8 mouse cellular contexts compared by ENCODE assay signal in genomic region chr2:144369511-144369910, GRCm38 (mm10). TPM values are rescaled to one million over a fixed set of nuclear protein-coding genes. Genes with fewer than 3 reads are reported as not detected.
DNase-seq lines count a peak whose midpoint lies in the region; ATAC-seq and TF ChIP-seq lines count a peak whose summit lies in the region.

No protein-coding gene starts in this region.

- peak overlapping the region; percentile 81 for H3K4me3 ChIP-seq in lung, adult 2 months (replicated peaks; ENCODE audit: extremely low read depth, low read depth, low read length)
- peak overlapping the region; percentile 85 for H3K4me3 ChIP-seq in embryonic facial prominence, embryonic 11.5 days (ENCODE audit: low read depth, low read length)
- H3K4me3 ChIP-seq in intestine, embryonic 14.5 days (ENCODE audit: low read depth, low read length), result peak overlapping the region; percentile 92
- H3K4me3 ChIP-seq in midbrain, embryonic 12.5 days, result peak overlapping the region; percentile 77

- peaks cover 5% of the 10 kb centered on the region; the same call in 1 of the 2 replicates for H3K36me3 ChIP-seq in embryonic facial prominence, embryonic 11.5 days (replicated peaks; ENCODE audit: control insufficient read depth, insufficient read depth, low read depth, low read length)
- peaks cover 16% of the 10 kb centered on the region for H3K36me3 ChIP-seq in intestine, embryonic 14.5 days (ENCODE audit: control insufficient read depth, insufficient read depth, low read length)
- peaks cover 16% of the 10 kb centered on the region for H3K36me3 ChIP-seq in midbrain, embryonic 12.5 days

- peak overlapping the region; percentile 89; the same call in 1 of the 2 replicates for H3K27ac ChIP-seq in embryonic facial prominence, embryonic 11.5 days (replicated peaks; ENCODE audit: low read depth, low read length)
- H3K27ac ChIP-seq in intestine, embryonic 14.5 days (ENCODE audit: low read depth), result peak overlapping the region; percentile 95
- H3K27ac ChIP-seq in midbrain, embryonic 12.5 days (replicated peaks), result peak overlapping the region; percentile 96

- TF ChIP-seq CTCF in lung, adult 2 months (IDR thresholded peaks at IDR 0.05; ENCODE audit: insufficient read depth, low read length), result no peak

- H3K27me3 ChIP-seq in embryonic facial prominence, embryonic 11.5 days (ENCODE audit: control insufficient read depth, insufficient read depth, low read length), result no peaks in the 10 kb centered on the region
- no peaks in the 10 kb centered on the region for H3K27me3 ChIP-seq in intestine, embryonic 14.5 days (replicated peaks; ENCODE audit: control insufficient read depth, insufficient read depth, low read length)
- no peaks in the 10 kb centered on the region for H3K27me3 ChIP-seq in midbrain, embryonic 12.5 days

- DNase-seq in lung, adult 2 months, result peak; percentile 6
- no peak for DNase-seq in lung, postnatal 14 days
- DNase-seq in embryonic facial prominence, embryonic 11.5 days (ENCODE audit: low spot score), result no peak
- DNase-seq in intestine, embryonic 14.5 days (ENCODE audit: low spot score), result no peak
- DNase-seq in spleen, adult 12 weeks (ENCODE audit: low spot score), result no peak
- no peak for DNase-seq in adrenal gland, postnatal 25 days
- no peak for DNase-seq in layer of hippocampus, adult 18-20 months (ENCODE audit: low spot score in 2 of 2)

- no peak for TF ChIP-seq POLR2A in lung, adult 2 months (IDR thresholded peaks at IDR 0.05; ENCODE audit: borderline replicate concordance, extremely low read depth, low read depth, low read length)

- H3K9me3 ChIP-seq in embryonic facial prominence, embryonic 11.5 days (replicated peaks; ENCODE audit: control insufficient read depth, low read length), result no peaks in the 10 kb centered on the region
- no peaks in the 10 kb centered on the region for H3K9me3 ChIP-seq in intestine, embryonic 14.5 days (ENCODE audit: control insufficient read depth, low read length)
- no peaks in the 10 kb centered on the region for H3K9me3 ChIP-seq in midbrain, embryonic 12.5 days

- peak overlapping the region; percentile 48 for H3K4me2 ChIP-seq in embryonic facial prominence, embryonic 11.5 days (ENCODE audit: low read depth, low read length)
- H3K4me2 ChIP-seq in intestine, embryonic 14.5 days (ENCODE audit: low read length), result peak overlapping the region; percentile 76
- H3K4me2 ChIP-seq in midbrain, embryonic 12.5 days (replicated peaks), result peak overlapping the region; percentile 72

- H3K9ac ChIP-seq in embryonic facial prominence, embryonic 11.5 days (replicated peaks; ENCODE audit: low read length), result peak overlapping the region; percentile 91
- H3K9ac ChIP-seq in intestine, embryonic 14.5 days (ENCODE audit: low read length), result peak overlapping the region; percentile 88
- H3K9ac ChIP-seq in midbrain, embryonic 12.5 days (replicated peaks), result peak overlapping the region; percentile 86

- WGBS in lung, adult 2 months, result 2% methylated on average over 12 of the region's 12 CpGs
- WGBS in embryonic facial prominence, embryonic 11.5 days, result 3% methylated on average over 12 of the region's 12 CpGs
- 1% methylated on average over 12 of the region's 12 CpGs for WGBS in intestine, embryonic 14.5 days
- WGBS in midbrain, embryonic 12.5 days, result 2% methylated on average over 12 of the region's 12 CpGs

- H3K4me1 ChIP-seq in lung, adult 2 months (ENCODE audit: control insufficient read depth, insufficient read depth, low read length), result peaks cover 9% of the 10 kb centered on the region
- H3K4me1 ChIP-seq in embryonic facial prominence, embryonic 11.5 days (ENCODE audit: control insufficient read depth, insufficient read depth, low read length), result no peaks in the 10 kb centered on the region
- H3K4me1 ChIP-seq in intestine, embryonic 14.5 days (replicated peaks; ENCODE audit: control insufficient read depth, insufficient read depth, low read length), result peaks cover 3% of the 10 kb centered on the region; the same call in 1 of the 2 replicates
- peaks cover 7% of the 10 kb centered on the region for H3K4me1 ChIP-seq in midbrain, embryonic 12.5 days

- no peak for ATAC-seq in embryonic facial prominence, embryonic 11.5 days (replicated peaks; ENCODE audit: insufficient number of reproducible peaks, low FRiP score, low TSS enrichment, low read depth)
- ATAC-seq in intestine, embryonic 14.5 days (replicated peaks; ENCODE audit: low FRiP score, low TSS enrichment, low read depth), result no peak
- ATAC-seq in midbrain, embryonic 12.5 days (ENCODE audit: low FRiP score, low read depth), result no peak

RNA-seq across cellular contexts. Expression of gene Pet117, which starts 0.7 kb away (rescaled TPM):
- polyA plus RNA-seq in lung, adult 2 months (2012; rRNA removed), result not detected in 2 replicates
- polyA plus RNA-seq in embryonic facial prominence, embryonic 11.5 days (2014; fragmentation: Nextera tagmentation; extraction: Ambion mirVana), result not detected in 2 replicates
- polyA plus RNA-seq in intestine, embryonic 14.5 days (2014; fragmentation: Nextera tagmentation; extraction: Ambion mirVana), result 2.2 TPM in 2 replicates
- not detected in 2 replicates for polyA plus RNA-seq in midbrain, embryonic 12.5 days (2016; fragmentation: Nextera tagmentation; extraction: Ambion mirVana)
- total RNA-seq in adrenal gland, postnatal 25 days (2021), result 5.5 and 8.2 TPM in 2 replicates
- 10 to 100 TPM in 1 of 2 experiments, 1 to 10 TPM in 1; 6.9 to 10.4 TPM for total RNA-seq in layer of hippocampus, adult 18-20 months (2021)

RNA-seq across cellular contexts. Expression of gene Kat14, which starts 0.7 kb away (rescaled TPM):
- 22.0 and 28.6 TPM in 2 replicates for polyA plus RNA-seq in lung, adult 2 months (2012; rRNA removed)
- polyA plus RNA-seq in embryonic facial prominence, embryonic 11.5 days (2014; fragmentation: Nextera tagmentation; extraction: Ambion mirVana), result 39.2 and 41.2 TPM in 2 replicates
- polyA plus RNA-seq in intestine, embryonic 14.5 days (2014; fragmentation: Nextera tagmentation; extraction: Ambion mirVana), result 43.8 and 43.9 TPM in 2 replicates
- 46.0 and 47.1 TPM in 2 replicates for polyA plus RNA-seq in midbrain, embryonic 12.5 days (2016; fragmentation: Nextera tagmentation; extraction: Ambion mirVana)
- 27.5 and 33.6 TPM in 2 replicates for total RNA-seq in adrenal gland, postnatal 25 days (2021)
- 10 to 100 TPM; 31.9 to 36.6 TPM for total RNA-seq in layer of hippocampus, adult 18-20 months (2021)

RNA-seq across cellular contexts. Expression of gene Ovol2, which starts 37.6 kb away (rescaled TPM):
- polyA plus RNA-seq in lung, adult 2 months (2012; rRNA removed), result 6.7 and 7.4 TPM in 2 replicates
- polyA plus RNA-seq in embryonic facial prominence, embryonic 11.5 days (2014; fragmentation: Nextera tagmentation; extraction: Ambion mirVana), result 0.53 and 0.63 TPM in 2 replicates
- polyA plus RNA-seq in intestine, embryonic 14.5 days (2014; fragmentation: Nextera tagmentation; extraction: Ambion mirVana), result 0.93 and 0.95 TPM in 2 replicates
- not detected in 2 replicates for polyA plus RNA-seq in midbrain, embryonic 12.5 days (2016; fragmentation: Nextera tagmentation; extraction: Ambion mirVana)
- not detected in 2 replicates for total RNA-seq in adrenal gland, postnatal 25 days (2021)
- 1 to 10 TPM; 1.6 to 1.9 TPM for total RNA-seq in layer of hippocampus, adult 18-20 months (2021)
